Mouse (Mus musculus) G1E (cell line): Measurements from ENCODE around the gene Ankrd13d. TPM values are rescaled to one million over a fixed set of nuclear protein-coding genes. Genes with fewer than 3 reads are reported as not detected.

Experiments used
- ATAC-seq: 2 replicates; pipeline ENCODE4 v1.8.0; 2016; ENCODE audit warnings: mild to moderate bottlenecking; ENCODE audit not compliant: insufficient number of reproducible peaks, poor library complexity, low FRiP score, severe bottlenecking; ENCODE audit errors: extremely low read depth
- DNase-seq: peaks from one replicate; pipeline ENCODE4 v3.0.0; 2012; ENCODE audit warnings: low spot score
- H3K27me3 ChIP-seq: 2 replicates; pipeline ENCODE4 v1.6.1; 2012; ENCODE audit warnings: mild to moderate bottlenecking, low read length, inconsistent platforms; ENCODE audit not compliant: insufficient read depth
- H3K36me3 ChIP-seq: replicated peaks from 2 replicates; pipeline ENCODE3; 2012; ENCODE audit warnings: mild to moderate bottlenecking, inconsistent platforms
- H3K4me1 ChIP-seq: 2 replicates; pipeline ENCODE4 v1.6.1; 2012; ENCODE audit warnings: low read depth, low read length, inconsistent platforms, mixed read lengths; ENCODE audit not compliant: insufficient read depth
- H3K4me3 ChIP-seq: 2 replicates; pipeline ENCODE4 v1.5.1; 2012; ENCODE audit warnings: low read depth, mild to moderate bottlenecking, inconsistent platforms, low read length, moderate library complexity, mixed read lengths
- H3K9me3 ChIP-seq: replicated peaks from 2 replicates; pipeline ENCODE4 v1.6.1; 2012; ENCODE audit warnings: inconsistent platforms
- CTCF ChIP-seq: IDR thresholded peaks from 2 replicates; pipeline ENCODE4 v1.5.1; 2012; ENCODE audit warnings: low read depth, low read length, inconsistent platforms, mixed read lengths
- GATA1 ChIP-seq: IDR thresholded peaks from 2 replicates; pipeline ENCODE4 v1.6.1; 2012; ENCODE audit warnings: borderline replicate concordance, low read length, inconsistent platforms, mixed read lengths
- GATA2 ChIP-seq: IDR thresholded peaks from 2 replicates; pipeline ENCODE4 v1.6.1; 2012; ENCODE audit warnings: low read depth, low read length, inconsistent platforms, borderline replicate concordance
- POLR2AphosphoS5 ChIP-seq: IDR thresholded peaks from 2 replicates; pipeline ENCODE4 v1.6.1; 2012; ENCODE audit warnings: low read depth, low read length, inconsistent platforms; ENCODE audit not compliant: insufficient replicate concordance
- TAL1 ChIP-seq: conservative IDR thresholded peaks from 2 replicates; pipeline ENCODE4 v1.6.1; 2012; ENCODE audit warnings: low read depth, low read length, inconsistent platforms, mixed read lengths
- polyA plus RNA-seq: library from polyadenylated mRNA; stranded (reverse); fragments of >175 nt; gene quantifications from 2 replicates; pipeline ENCODE4 v1.2.3, GENCODE M21; 2012
- total RNA-seq, 2 experiments: library from RNA; stranded (forward) in 1 of 2; stranded (reverse) in 1 of 2; fragments of 200-1000 nt in 1 of 2; fragments of >200 nt in 1 of 2; fragmentation: Nextera tagmentation in 1 of 2; gene quantifications; 2 replicates each; pipeline ENCODE4 v1.2.3; 2014 to 2017

Ankrd13d gene
- total RNA-seq (2014; fragmentation: Nextera tagmentation) (3.0 and 5.9 TPM in 2 replicates), total RNA-seq (2017) (2.3 and 3.4 TPM in 2 replicates), polyA plus RNA-seq (0.95 and 1.1 TPM in 2 replicates)

DNA sequence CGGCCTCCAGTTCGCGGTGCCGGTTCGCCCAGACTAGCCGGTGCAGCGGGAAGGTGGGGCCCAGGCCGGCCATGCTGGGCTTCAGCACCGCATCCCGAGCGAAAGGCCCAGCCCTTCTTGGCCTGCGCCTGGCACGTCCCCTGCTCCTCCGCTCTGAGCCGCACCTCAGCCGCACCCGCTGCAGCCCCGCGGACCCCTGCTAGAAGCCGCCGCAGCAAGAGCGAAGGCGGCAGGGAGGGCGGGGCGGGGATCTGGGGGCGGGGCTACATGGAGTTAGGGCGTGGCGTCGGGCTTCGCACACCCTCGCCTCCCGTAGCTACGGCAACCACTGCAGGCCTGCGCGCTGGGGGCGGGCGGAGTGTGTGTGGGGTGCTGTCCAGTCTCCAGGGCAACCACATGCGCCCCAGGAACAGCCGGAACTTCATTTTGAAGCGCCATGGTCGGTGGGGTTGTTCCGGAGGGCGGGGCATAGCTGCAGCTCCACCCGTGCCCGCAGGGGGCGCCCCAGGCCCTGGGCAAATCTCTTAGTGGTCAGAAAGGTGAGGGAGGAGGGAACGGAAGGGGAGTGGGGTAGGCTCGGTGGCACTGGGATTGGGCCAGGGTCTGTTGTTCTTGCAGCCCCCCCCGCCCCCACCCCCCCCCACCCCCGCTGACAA is at the start of gene Ankrd13d:
Gene Ankrd13d (minus strand): TSS at position 240 of the 656 bp plus-strand sequence.
- H3K36me3 ChIP-seq: peaks cover 40% of the 10 kb centered on the region
- peaks cover 6% of the 10 kb centered on the region; the same call in 1 of the 2 replicates for H3K27me3 ChIP-seq
- H3K4me3 ChIP-seq: peak within 1 kb of the TSS; percentile 73
- DNase-seq (peak; percentile 92), ATAC-seq (peak; percentile 97)
- peaks cover 4% of the 10 kb centered on the region for H3K9me3 ChIP-seq
- H3K4me1 ChIP-seq: peaks cover 27% of the 10 kb centered on the region
- no peak for TF ChIP-seq POLR2AphosphoS5
- peak; percentile 81 for TF ChIP-seq CTCF
- TF ChIP-seq GATA1: no peak
- TF ChIP-seq TAL1: no peak

GRCm38 (mm10) chr19:4332653-4333052 is 49.7 kb upstream of the Ankrd13d start:
- Histone ChIP-seq H3K27me3 (no peaks in the 10 kb centered on the region), H3K4me1 (peaks cover 52% of the 10 kb centered on the region), H3K4me3 (peak overlapping the region; percentile 71), H3K36me3 (peaks cover 58% of the 10 kb centered on the region), H3K9me3 (no peaks in the 10 kb centered on the region)
- no peak for TF ChIP-seq POLR2AphosphoS5
- TF ChIP-seq GATA1: no peak
- no peak for TF ChIP-seq TAL1
- TF ChIP-seq CTCF: no peak
- TF ChIP-seq GATA2: no peak
- ATAC-seq (no peak), DNase-seq (peak; percentile 12)

DNA sequence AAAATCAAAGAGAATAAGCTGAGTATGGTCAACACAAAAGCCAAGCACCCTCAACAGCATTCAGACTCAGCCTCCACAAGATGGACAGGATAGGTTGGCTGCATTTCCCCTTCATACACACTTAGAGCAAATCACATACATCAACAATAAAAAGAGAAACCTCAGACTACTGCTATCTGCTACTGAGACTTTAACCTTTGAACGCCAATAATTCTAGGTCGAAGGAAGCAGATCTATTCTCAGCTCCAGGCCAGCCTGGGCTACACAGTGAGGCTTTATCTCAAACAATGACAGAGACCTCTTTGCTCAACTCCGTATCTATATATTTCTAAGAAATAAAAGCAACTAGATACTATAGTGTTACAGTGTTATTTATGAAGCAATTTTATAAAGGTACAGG is 48.3 kb upstream of the Ankrd13d start:
- ATAC-seq (no peak), DNase-seq (no peak)
- TF ChIP-seq POLR2AphosphoS5: no peak
- no peak for TF ChIP-seq TAL1
- no peak for TF ChIP-seq CTCF
- TF ChIP-seq GATA2: no peak
- TF ChIP-seq GATA1: no peak
- no peaks in the 10 kb centered on the region for H3K27me3 ChIP-seq
- H3K9me3 ChIP-seq: no peaks in the 10 kb centered on the region
- no peak overlapping the region for H3K4me3 ChIP-seq
- peaks cover 52% of the 10 kb centered on the region for H3K4me1 ChIP-seq
- peaks cover 63% of the 10 kb centered on the region for H3K36me3 ChIP-seq

- Histone ChIP-seq H3K9me3 (no peaks in the 10 kb centered on the region), H3K27me3 (no peaks in the 10 kb centered on the region), H3K4me1 (peaks cover 52% of the 10 kb centered on the region), H3K4me3 (no peak overlapping the region), H3K36me3 (peaks cover 69% of the 10 kb centered on the region)
- TF ChIP-seq GATA2: no peak
- ATAC-seq (no peak), DNase-seq (no peak)
Observed at GRCm38 (mm10) chr19:4330603-4331002, 47.7 kb upstream of the Ankrd13d start.

DNA sequence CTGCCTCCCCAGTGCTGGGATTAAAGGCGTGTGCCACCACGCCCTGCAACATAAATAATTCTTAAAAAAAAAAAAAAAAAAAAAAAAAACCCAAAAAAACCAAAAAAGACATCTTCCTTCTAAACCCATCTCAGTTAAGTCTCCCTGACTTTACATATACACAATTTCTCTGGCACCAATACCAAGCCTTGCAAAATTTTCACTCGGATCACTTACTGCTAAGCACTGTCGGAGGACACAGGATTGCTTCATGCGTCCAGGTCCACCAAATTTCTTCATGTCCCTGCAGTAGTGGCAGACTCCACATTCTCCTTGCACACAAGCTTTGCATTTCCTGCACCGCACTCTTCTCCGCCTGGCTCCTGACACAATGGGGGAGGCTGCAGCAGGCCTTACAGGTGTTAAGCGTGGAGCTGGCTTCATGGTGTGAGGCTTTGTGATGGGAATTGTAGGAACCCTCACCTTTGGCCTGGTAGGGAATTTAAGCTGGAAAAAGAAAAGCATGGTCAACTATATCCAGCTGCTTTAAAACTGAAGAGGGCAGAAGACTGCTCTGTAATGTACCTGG is 45.9 kb upstream of the Ankrd13d start:
- Histone ChIP-seq H3K36me3 (peaks cover 77% of the 10 kb centered on the region), H3K9me3 (no peaks in the 10 kb centered on the region), H3K4me3 (no peak overlapping the region), H3K4me1 (peaks cover 40% of the 10 kb centered on the region), H3K27me3 (no peaks in the 10 kb centered on the region)
- TF ChIP-seq GATA1: no peak
- no peak for TF ChIP-seq TAL1
- TF ChIP-seq GATA2: no peak
- TF ChIP-seq CTCF: no peak
- TF ChIP-seq POLR2AphosphoS5: no peak
- ATAC-seq (no peak), DNase-seq (no peak)

GRCm38 (mm10) chr19:4326881-4327280 is 43.9 kb upstream of the Ankrd13d start:
- DNase-seq (no peak), ATAC-seq (no peak)
- no peak for TF ChIP-seq GATA1
- TF ChIP-seq TAL1: no peak
- no peak for TF ChIP-seq CTCF
- no peak for TF ChIP-seq GATA2
- no peak for TF ChIP-seq POLR2AphosphoS5
- Histone ChIP-seq H3K4me1 (peaks cover 28% of the 10 kb centered on the region), H3K9me3 (no peaks in the 10 kb centered on the region), H3K36me3 (peaks cover 95% of the 10 kb centered on the region), H3K27me3 (no peaks in the 10 kb centered on the region), H3K4me3 (no peak overlapping the region)
